Mouse (Mus musculus) megakaryocyte-erythroid progenitor cell, adult 5-6 weeks (primary cell): ENCODE measurements around the gene Lcn8. TPM values are rescaled to one million over a fixed set of nuclear protein-coding genes. Genes with fewer than 3 reads are reported as not detected.
A peak's percentile ranks its signal among the peaks of the same experiment; 100 is the strongest.

Source experiments
- ATAC-seq: replicated peaks from 2 replicates; pipeline ENCODE4 v1.8.0; 2016; ENCODE audit warnings: mild to moderate bottlenecking, inconsistent platforms; ENCODE audit not compliant: severe bottlenecking, poor library complexity, low FRiP score, low TSS enrichment
- total RNA-seq, 2 experiments: library from RNA; stranded (forward) in 1 of 2; stranded (reverse) in 1 of 2; fragments of 200-1000, 215-1000 nt in 1 of 2; fragments of >200 nt in 1 of 2; fragmentation: Nextera tagmentation in 1 of 2; gene quantifications; 2 replicates each; pipeline ENCODE4 v1.2.3; 2014 to 2017

Gene Lcn8
- total RNA-seq (2014; fragmentation: Nextera tagmentation) (not detected in 2 replicates), total RNA-seq (2017) (not detected in 2 replicates)

GRCm38 (mm10) chr2:25652902-25653301 is at the start of gene Lcn8:
Gene Lcn8, plus strand, starts transcription at chr2:25653120.
- no peak for ATAC-seq

DNA sequence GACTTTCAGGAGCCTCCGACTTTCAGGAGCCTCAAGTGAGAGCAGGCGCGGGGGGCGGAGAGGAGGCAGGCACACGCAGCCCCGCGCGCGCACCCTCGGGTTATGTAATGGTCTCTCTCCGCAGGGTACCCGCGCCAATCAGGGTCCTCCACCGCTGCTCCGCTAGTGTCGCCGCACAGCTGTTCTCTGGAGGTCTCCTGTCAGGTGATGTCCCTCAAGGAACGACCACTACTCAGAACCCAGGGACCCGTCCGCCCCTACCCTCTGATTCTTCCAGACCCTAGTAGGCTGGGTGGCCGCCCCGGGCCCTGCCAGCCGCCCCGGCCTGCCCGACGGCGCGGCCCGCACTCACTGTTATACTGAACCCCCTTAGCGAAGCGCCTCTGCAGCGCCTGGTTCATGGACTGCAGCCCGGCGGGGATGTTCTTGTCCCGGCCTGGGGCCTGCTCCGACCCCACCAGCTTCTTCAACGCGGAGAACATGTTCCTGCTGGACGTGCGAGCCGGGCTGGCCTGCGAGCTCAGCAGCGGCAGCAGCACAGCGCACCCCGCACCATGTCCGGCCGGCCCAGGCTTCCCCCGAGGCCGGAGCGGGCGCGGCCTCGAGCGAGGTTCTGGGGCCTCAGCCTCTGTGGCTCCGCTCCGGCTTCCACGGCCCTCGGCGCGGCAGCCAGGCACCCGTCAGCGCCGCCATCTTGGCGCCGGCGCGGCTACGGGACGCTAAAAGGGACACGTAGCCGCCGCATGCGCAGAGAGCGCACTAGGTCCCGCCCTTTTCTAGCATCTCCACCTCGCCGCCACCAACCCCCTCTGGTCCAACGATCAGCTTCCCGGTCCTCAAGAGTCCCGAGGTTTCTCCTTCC is 44.9 kb upstream of the Lcn8 start, which contains the start of gene Rabl6:
Gene Rabl6, minus strand, starts transcription at position 761 of the 862 bp plus-strand sequence.
- peak; percentile 80 for ATAC-seq

GRCm38 (mm10) chr2:25608671-25609070 is 44.2 kb upstream of the Lcn8 start:
- peak; percentile 9; the same call in 1 of the 2 replicates for ATAC-seq

- ATAC-seq = no peak
Observed at GRCm38 (mm10) chr2:25616398-25616797, 36.5 kb upstream of the Lcn8 start.

DNA sequence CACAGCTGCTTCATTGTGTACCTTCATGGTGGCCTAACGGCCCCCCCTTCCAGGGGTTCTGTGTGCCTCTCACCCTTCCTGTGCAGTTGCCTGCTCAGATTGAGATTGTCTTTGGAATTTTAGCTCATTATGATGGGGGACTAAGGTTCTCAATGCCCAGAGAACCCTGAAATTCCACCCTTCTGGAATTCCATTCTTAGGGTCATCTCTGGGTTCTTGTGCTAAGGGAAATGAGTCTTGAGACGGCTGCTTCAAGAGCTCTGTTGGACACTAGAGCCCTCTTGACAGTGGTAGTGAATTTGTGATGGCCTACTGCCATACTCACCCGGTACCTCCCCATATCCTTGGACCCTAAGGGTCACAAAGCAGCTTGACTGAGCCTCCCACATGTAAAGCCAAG is 35.3 kb upstream of the Lcn8 start, which contains the start of gene Ccdc183:
Gene Ccdc183, minus strand, starts transcription at position 101 of the 400 bp plus-strand sequence.
- no peak for ATAC-seq

- no peak for ATAC-seq
Observed at GRCm38 (mm10) chr2:25620386-25620785, 32.5 kb upstream of the Lcn8 start.

DNA sequence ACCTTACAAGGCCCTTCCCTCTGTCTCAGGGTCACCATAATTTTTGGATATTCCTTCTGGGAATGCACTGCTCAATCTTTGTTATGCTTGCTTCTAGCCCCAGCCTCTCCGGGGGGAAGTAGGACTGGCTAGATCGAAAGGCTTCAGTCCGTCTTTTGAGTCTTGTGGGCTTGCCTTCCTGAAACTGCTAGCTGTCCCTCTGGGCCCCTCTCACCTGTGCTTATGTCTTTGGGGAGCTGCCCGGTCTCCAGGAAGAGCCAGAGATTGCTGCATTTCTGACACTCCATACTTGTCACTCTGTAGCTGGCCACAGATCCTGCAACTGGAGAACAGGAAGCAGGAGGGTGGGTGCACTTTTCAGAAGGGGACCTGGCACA is 32.1 kb upstream of the Lcn8 start:
- no peak for ATAC-seq

- ATAC-seq = peak; percentile 90
Observed at GRCm38 (mm10) chr2:25621229-25622200, 31.4 kb upstream of the Lcn8 start, which contains the start of gene Tmem141. Gene Tmem141, minus strand, starts transcription at chr2:25622005.

GRCm38 (mm10) chr2:25625986-25626385 is 26.9 kb upstream of the Lcn8 start:
- ATAC-seq = no peak

- ATAC-seq = no peak
Observed at GRCm38 (mm10) chr2:25627811-25628210, 25.1 kb upstream of the Lcn8 start, which contains the start of gene Fcna. Gene Fcna, minus strand, starts transcription at chr2:25628030.

DNA sequence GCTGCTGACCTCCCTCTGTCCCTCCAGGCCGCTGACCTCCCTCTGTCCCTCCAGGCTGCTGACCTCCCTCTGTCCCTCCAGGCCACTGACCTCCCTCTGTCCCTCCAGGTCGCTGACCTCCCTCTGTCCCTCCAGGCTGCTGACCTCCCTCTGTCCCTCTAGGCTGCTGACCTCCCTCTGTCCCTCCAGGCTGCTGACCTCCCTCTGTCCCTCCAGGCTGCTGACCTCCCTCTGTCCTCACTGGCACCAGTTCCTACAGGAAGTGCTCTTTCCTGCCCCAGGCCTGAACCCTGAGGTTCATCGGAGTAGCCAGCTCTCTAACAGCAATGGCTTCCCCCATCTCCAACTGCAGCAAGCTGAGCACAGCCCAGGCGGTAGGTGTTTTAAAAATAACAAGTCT is 24.2 kb upstream of the Lcn8 start:
- no peak for ATAC-seq

GRCm38 (mm10) chr2:25633616-25634015 is 19.3 kb upstream of the Lcn8 start:
- ATAC-seq = no peak

DNA sequence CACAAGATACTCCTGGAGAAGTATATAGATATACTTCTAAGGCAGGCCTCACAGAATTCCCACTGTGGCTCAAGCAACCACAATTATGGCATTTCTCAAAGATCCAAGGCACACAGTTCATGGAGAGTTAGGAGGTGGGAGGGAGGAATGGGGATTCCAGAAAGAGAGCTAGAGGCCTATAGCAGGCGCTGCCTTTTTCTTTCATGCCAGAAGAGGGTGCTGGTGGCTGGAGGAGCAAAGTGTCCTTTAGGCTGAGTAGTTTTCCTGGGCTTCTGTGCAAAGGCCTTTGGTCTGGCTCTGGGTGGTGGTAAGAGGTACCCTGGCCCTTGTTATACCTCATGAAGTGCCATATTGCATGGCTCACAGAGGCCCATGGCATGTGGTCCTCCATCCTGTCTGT is 18.9 kb upstream of the Lcn8 start:
- ATAC-seq = no peak

DNA sequence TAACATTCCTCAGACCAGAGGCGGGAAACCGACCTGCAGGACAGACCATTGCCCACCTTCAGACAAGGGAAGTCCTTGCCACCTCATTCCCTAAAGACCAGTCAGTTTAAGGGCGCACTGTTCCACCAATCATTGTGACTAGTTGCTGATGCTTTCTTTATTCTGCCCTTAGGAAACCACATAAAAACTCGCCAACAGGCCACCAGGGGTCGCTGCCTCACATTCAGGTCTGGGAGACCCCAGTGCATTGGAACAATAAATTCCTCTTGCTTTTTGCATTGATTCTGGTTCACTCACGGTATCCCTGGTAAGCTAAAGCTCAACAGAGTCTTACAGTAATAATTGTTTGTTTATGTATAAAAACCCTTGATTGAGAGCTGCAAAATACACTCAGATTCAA is 13.0 kb upstream of the Lcn8 start:
- ATAC-seq = peak; percentile 61; the same call in 1 of the 2 replicates

GRCm38 (mm10) chr2:25654502-25654901 is 1.6 kb downstream of the Lcn8 start:
- ATAC-seq = no peak

DNA sequence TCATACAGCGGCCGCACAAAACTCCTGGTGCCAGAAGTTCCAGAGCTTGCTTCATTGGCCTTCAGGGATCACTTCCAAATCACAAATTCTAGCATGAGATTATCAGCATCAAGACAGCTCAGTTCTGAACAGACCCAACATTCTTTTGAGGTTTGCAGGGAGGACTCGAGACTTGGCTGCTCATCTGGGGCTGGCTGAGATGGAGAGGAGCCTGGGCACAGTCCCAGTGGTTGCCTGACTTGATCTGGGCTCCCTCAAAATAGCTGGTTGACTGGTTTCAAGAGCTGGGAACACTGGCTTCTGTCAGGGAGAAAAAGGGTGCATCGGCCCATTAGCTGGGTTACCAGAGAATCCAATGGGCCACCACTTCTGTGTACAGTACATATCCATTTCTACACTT is 3.8 kb downstream of the Lcn8 start:
- no peak for ATAC-seq

- no peak for ATAC-seq
Observed at GRCm38 (mm10) chr2:25657246-25657645, 4.3 kb downstream of the Lcn8 start.

DNA sequence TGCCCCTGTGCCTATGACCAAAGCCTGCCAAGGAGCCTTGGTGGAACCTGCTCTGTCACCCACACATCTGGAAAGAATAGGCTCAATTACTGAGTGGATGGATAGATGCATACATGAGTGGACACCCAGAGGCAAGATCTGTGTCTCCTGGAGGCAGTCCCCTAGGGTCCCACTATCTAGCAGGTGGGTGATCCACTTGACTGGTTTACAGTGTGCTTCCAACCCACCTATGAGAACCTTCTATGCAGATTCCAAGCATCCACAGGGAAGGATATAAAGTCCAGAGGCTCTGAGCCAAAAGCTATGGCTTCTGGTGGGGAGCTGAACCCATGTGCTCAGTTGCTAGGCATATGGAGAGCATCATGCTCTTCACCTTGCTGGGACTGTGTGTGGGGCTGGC is 4.7 kb downstream of the Lcn8 start, which contains the start of gene Lcn5:
Gene Lcn5, plus strand, starts transcription at position 301 of the 400 bp plus-strand sequence.
- no peak for ATAC-seq

- no peak for ATAC-seq
Observed at GRCm38 (mm10) chr2:25660279-25660678, 7.4 kb downstream of the Lcn8 start.
